Mouse (Mus musculus): Measurements from ENCODE around the gene Usp50.

DNA sequence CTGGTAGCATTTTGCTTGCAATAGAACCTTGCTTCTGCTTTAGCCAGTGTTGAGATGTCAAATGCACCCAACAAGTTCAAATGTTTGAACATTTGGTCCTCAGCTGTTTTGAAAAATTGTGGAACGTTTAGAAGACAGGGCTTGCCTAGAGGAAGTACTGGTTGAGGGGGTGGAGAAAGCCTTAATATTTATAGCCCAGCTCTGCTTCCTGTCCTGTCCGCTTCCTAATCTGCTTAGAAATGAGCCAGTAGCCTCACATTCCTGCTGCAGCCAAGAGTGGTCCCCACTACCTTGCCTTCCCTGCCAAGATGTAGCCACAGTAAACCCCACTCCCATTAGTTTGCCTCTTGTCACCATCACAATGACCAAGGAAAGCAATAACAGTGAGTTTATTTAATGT lies 100.9 kb downstream of the Usp50 start:
- TF ChIP-seq EP300 (IDR thresholded peaks at IDR 0.05; ENCODE audit: low read depth), result no peak
- no peak for TF ChIP-seq CTCF (IDR thresholded peaks at IDR 0.05; ENCODE audit: low read depth)

Measured in liver, postnatal 0 days (tissue).